ENCODE assay signal across 8 mouse cellular contexts in the genomic region with DNA sequence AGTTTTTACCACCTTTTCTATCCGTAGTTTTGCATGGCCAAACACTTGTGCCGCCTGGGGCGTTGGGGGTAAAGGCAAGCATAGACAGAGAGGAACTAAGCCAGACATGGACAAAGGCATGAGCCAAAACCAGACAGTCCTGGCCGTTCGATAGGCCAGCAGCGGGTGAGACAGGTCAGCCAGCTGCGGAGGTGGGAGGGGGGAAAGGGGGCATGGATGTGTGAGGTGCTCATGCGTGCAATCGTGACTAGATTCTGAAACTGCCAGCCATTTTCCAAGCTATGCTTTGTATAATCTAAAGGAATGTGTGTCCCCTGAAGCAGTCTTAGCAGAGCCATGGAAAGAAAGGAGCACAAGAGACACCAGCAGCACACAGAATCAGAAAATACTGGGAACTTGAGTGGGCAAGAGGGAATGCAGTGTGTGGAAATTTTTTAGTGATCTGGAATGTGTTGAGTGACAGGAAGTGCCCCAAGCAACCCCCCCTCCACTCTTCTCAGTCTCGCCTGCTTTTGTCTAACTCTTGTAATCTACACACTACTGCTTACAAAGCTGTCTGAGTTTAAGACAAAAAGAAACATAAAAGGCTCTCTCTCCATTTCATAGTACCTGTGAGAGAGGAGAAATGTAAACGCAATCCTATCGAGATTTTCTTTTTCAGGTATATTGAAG.
A peak's percentile ranks its signal among the peaks of the same experiment; 100 is the strongest.
DNase-seq lines count a peak whose midpoint lies in the region; ATAC-seq lines count a peak whose summit lies in the region.

No protein-coding gene starts in this region.

- no peaks in the 10 kb centered on the region for H3K9me3 ChIP-seq in embryonic facial prominence, embryonic 15.5 days (replicated peaks)
- no peaks in the 10 kb centered on the region for H3K9me3 ChIP-seq in heart, embryonic 10.5 days
- H3K9me3 ChIP-seq in liver, embryonic 12.5 days (replicated peaks) = no peaks in the 10 kb centered on the region
- no peaks in the 10 kb centered on the region for H3K9me3 ChIP-seq in stomach, embryonic 16.5 days (replicated peaks; ENCODE audit: control insufficient read depth, low read length)

- peak overlapping the region; percentile 61 for H3K4me2 ChIP-seq in embryonic facial prominence, embryonic 15.5 days (replicated peaks)
- H3K4me2 ChIP-seq in liver, embryonic 12.5 days = peak overlapping the region; percentile 56
- H3K4me2 ChIP-seq in stomach, embryonic 16.5 days (ENCODE audit: low read depth, low read length) = peak overlapping the region; percentile 76

- H3K27ac ChIP-seq in embryonic facial prominence, embryonic 15.5 days (replicated peaks) = peak overlapping the region; percentile 94
- peak overlapping the region; percentile 93 for H3K27ac ChIP-seq in heart, embryonic 10.5 days
- H3K27ac ChIP-seq in liver, embryonic 12.5 days = peak overlapping the region; percentile 69
- H3K27ac ChIP-seq in stomach, embryonic 16.5 days (ENCODE audit: low read length) = peak overlapping the region; percentile 95

- H3K36me3 ChIP-seq in embryonic facial prominence, embryonic 15.5 days = no peaks in the 10 kb centered on the region
- H3K36me3 ChIP-seq in heart, embryonic 10.5 days = no peaks in the 10 kb centered on the region
- H3K36me3 ChIP-seq in liver, embryonic 12.5 days = no peaks in the 10 kb centered on the region
- H3K36me3 ChIP-seq in stomach, embryonic 16.5 days (ENCODE audit: control insufficient read depth, insufficient read depth, low read length) = no peaks in the 10 kb centered on the region

- peak; percentile 76 for ATAC-seq in embryonic facial prominence, embryonic 15.5 days (ENCODE audit: insufficient number of reproducible peaks, low FRiP score, low TSS enrichment, low read depth)
- ATAC-seq in liver, embryonic 12.5 days = peak; percentile 78
- peak; percentile 70 for ATAC-seq in stomach, embryonic 16.5 days (ENCODE audit: insufficient read depth, low FRiP score)

- no peaks in the 10 kb centered on the region for H3K4me1 ChIP-seq in embryonic facial prominence, embryonic 15.5 days
- H3K4me1 ChIP-seq in heart, embryonic 10.5 days = peaks cover 5% of the 10 kb centered on the region; the same call in 1 of the 2 replicates
- peaks cover 12% of the 10 kb centered on the region for H3K4me1 ChIP-seq in liver, embryonic 12.5 days
- H3K4me1 ChIP-seq in stomach, embryonic 16.5 days (ENCODE audit: control insufficient read depth, insufficient read depth, low read length) = peaks cover 10% of the 10 kb centered on the region; the same call in 1 of the 2 replicates

- H3K27me3 ChIP-seq in embryonic facial prominence, embryonic 15.5 days = no peaks in the 10 kb centered on the region
- no peaks in the 10 kb centered on the region for H3K27me3 ChIP-seq in heart, embryonic 10.5 days (ENCODE audit: insufficient read depth, poor library complexity, severe bottlenecking)
- H3K27me3 ChIP-seq in liver, embryonic 12.5 days (replicated peaks) = no peaks in the 10 kb centered on the region
- no peaks in the 10 kb centered on the region for H3K27me3 ChIP-seq in stomach, embryonic 16.5 days (ENCODE audit: control insufficient read depth, insufficient read depth, low read length)

- DNase-seq in 416B (ENCODE audit: low read depth) = peak; percentile 92
- DNase-seq in adrenal gland, postnatal 25 days = peak; percentile 49
- peak; percentile 90 for DNase-seq in heart, embryonic 10.5 days (ENCODE audit: low spot score)
- DNase-seq in kidney, adult 9 months = peak; percentile 70
- peak; percentile 53 for DNase-seq in naive thymus-derived CD4-positive, alpha-beta T cell, adult 2 months (ENCODE audit: low read depth)

- H3K4me3 ChIP-seq in embryonic facial prominence, embryonic 15.5 days (replicated peaks) = peak overlapping the region; percentile 55
- H3K4me3 ChIP-seq in heart, embryonic 10.5 days = peak overlapping the region; percentile 60
- H3K4me3 ChIP-seq in liver, embryonic 12.5 days = peak overlapping the region; percentile 45
- H3K4me3 ChIP-seq in stomach, embryonic 16.5 days (replicated peaks; ENCODE audit: low read length) = peak overlapping the region; percentile 65

- 2% methylated on average over 12 of the region's 12 CpGs for WGBS in embryonic facial prominence, embryonic 15.5 days
- WGBS in heart, embryonic 10.5 days = 12% methylated on average over 12 of the region's 12 CpGs
- WGBS in liver, embryonic 12.5 days (ENCODE audit: insufficient replicate concordance) = 28% methylated on average over 12 of the region's 12 CpGs
- WGBS in stomach, embryonic 16.5 days = 2% methylated on average over 12 of the region's 12 CpGs

- H3K9ac ChIP-seq in embryonic facial prominence, embryonic 15.5 days = peak overlapping the region; percentile 50
- peak overlapping the region; percentile 55; the same call in 1 of the 2 replicates for H3K9ac ChIP-seq in liver, embryonic 12.5 days
- H3K9ac ChIP-seq in stomach, embryonic 16.5 days (ENCODE audit: low read length) = peak overlapping the region; percentile 88

Comparison
In these comparisons a context has a peak if more than half of its experiments do, and no peak if none do; other contexts are left out.
1. Peak in every context shown above with its lines: DNase-seq, ATAC-seq, H3K4me3 ChIP-seq and H3K27ac ChIP-seq.